Mouse (Mus musculus) bone marrow macrophage, adult 2 months (primary cell): Measurements from ENCODE around the gene Mgst2.

Experiments
- CTCF ChIP-seq: IDR thresholded peaks from 2 replicates; pipeline ENCODE4 v1.5.1; 2012; ENCODE audit warnings: low read depth, mild to moderate bottlenecking, low read length, moderate library complexity
- POLR2A ChIP-seq: IDR thresholded peaks from 2 replicates; pipeline ENCODE4 v1.6.1; 2012; ENCODE audit warnings: mild to moderate bottlenecking, low read depth, low read length, borderline replicate concordance

DNA sequence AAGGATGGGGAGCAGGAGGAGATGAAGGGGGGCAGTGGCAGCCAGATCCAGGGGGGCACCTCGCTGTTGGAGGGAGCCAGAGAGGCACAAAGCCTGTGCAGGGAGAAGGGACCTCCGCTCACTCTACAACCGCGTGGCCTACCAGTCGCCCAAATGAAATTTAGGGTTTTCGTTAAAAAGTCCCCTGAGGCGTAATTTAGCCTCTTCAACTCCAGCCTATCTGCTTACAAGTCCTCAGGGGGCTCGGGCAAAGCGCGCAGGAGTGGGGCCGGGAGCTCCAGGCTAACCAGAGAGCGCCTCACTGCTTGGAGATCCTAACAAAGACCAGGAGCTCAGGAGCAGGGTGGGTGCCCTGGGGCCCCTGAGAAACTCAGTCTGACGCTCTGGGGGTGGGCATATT lies 41.8 kb downstream of the Mgst2 start:
- no peak for TF ChIP-seq POLR2A
- TF ChIP-seq CTCF = no peak
